Mouse (Mus musculus): ENCODE measurements around the gene Sv2a. TPM values are rescaled to one million over a fixed set of nuclear protein-coding genes. Genes with fewer than 3 reads are reported as not detected.

Gene Sv2a
- polyA plus RNA-seq (2015; fragmentation: Nextera tagmentation; extraction: Ambion mirVana) = 13.5 and 14.0 TPM in 2 replicates

GRCm38 (mm10) chr3:96180727-96181477, at the start of gene Sv2a:
Sv2a (plus strand) TSS chr3:96181151.
- no peaks in the 10 kb centered on the region for H3K9me3 ChIP-seq
- H3K36me3 ChIP-seq = peaks cover 51% of the 10 kb centered on the region
- 0% methylated on average over 14 of the region's 23 CpGs for WGBS
- H3K4me2 ChIP-seq = peak within 1 kb of the TSS; percentile 70
- no peak for ATAC-seq (ENCODE audit: extremely low read depth, insufficient number of reproducible peaks, low FRiP score, low TSS enrichment)
- peak within 1 kb of the TSS; percentile 96 for H3K27ac ChIP-seq (replicated peaks)
- H3K4me1 ChIP-seq = peaks cover 39% of the 10 kb centered on the region
- no peaks in the 10 kb centered on the region for H3K27me3 ChIP-seq (replicated peaks)
- H3K9ac ChIP-seq = peak within 1 kb of the TSS; percentile 88
- peak within 1 kb of the TSS; percentile 74 for H3K4me3 ChIP-seq

DNA sequence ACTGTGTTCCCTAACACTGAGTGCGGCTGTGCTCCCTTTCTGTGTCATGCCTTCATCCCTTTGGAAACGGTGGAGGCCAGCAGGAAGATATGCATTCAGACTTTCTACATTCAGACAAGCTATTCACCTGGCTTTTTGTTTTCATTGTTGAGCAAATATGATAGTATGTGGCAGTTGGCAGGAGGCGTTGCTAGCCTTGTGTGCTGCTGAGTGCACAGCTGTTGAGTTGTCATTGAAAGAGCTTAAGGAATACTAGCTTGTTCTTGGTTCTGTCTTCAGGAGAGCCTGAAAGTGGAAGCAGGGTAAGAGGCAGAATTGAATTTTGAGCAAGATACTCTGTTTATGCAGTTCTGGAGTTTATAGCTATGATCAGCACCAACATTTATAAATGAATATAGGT, 48.5 kb upstream of the Sv2a start:
- no peak overlapping the region for H3K4me3 ChIP-seq
- 83% methylated on average over 3 of the region's 3 CpGs for WGBS
- no peak overlapping the region for H3K4me2 ChIP-seq
- no peaks in the 10 kb centered on the region for H3K27me3 ChIP-seq (replicated peaks)
- no peaks in the 10 kb centered on the region for H3K9me3 ChIP-seq
- peaks cover 55% of the 10 kb centered on the region for H3K4me1 ChIP-seq
- peaks cover 25% of the 10 kb centered on the region for H3K36me3 ChIP-seq
- no peak overlapping the region for H3K27ac ChIP-seq (replicated peaks)
- no peak for ATAC-seq (ENCODE audit: extremely low read depth, insufficient number of reproducible peaks, low FRiP score, low TSS enrichment)
- no peak overlapping the region for H3K9ac ChIP-seq

- 53% methylated on average over 11 of the region's 11 CpGs for WGBS
- no peak for ATAC-seq (ENCODE audit: extremely low read depth, insufficient number of reproducible peaks, low FRiP score, low TSS enrichment)
These were observed 47.5 kb upstream of the Sv2a start for GRCm38 (mm10) chr3:96133327-96133905.

GRCm38 (mm10) chr3:96135011-96135410, 45.9 kb upstream of the Sv2a start:
- Histone ChIP-seq H3K36me3 (peaks cover 43% of the 10 kb centered on the region), H3K27ac (replicated peaks) (no peak overlapping the region), H3K4me3 (no peak overlapping the region), H3K27me3 (replicated peaks) (no peaks in the 10 kb centered on the region), H3K9me3 (no peaks in the 10 kb centered on the region), H3K4me1 (peaks cover 30% of the 10 kb centered on the region), H3K9ac (no peak overlapping the region), H3K4me2 (no peak overlapping the region)
- 55% methylated on average over 3 of the region's 3 CpGs for WGBS
- ATAC-seq (ENCODE audit: extremely low read depth, insufficient number of reproducible peaks, low FRiP score, low TSS enrichment) = no peak

More at GRCm38 (mm10) chr3:96133327-96133905, 47.5 kb upstream of the Sv2a start:
- no peak overlapping the region for H3K4me2 ChIP-seq
- peaks cover 34% of the 10 kb centered on the region for H3K36me3 ChIP-seq
- no peak overlapping the region for H3K9ac ChIP-seq
- no peaks in the 10 kb centered on the region for H3K9me3 ChIP-seq
- H3K27me3 ChIP-seq (replicated peaks) = no peaks in the 10 kb centered on the region
- H3K4me1 ChIP-seq = peaks cover 46% of the 10 kb centered on the region
- H3K4me3 ChIP-seq = no peak overlapping the region
- no peak overlapping the region for H3K27ac ChIP-seq (replicated peaks)

GRCm38 (mm10) chr3:96147950-96148349, 33.0 kb upstream of the Sv2a start:
- Histone ChIP-seq H3K4me1 (0 out of 2 replicates have a peak, but pooled peaks cover 2% of the 10 kb centered on the region), H3K4me2 (no peak overlapping the region), H3K27ac (replicated peaks) (no peak overlapping the region), H3K9ac (no peak overlapping the region), H3K9me3 (no peaks in the 10 kb centered on the region), H3K36me3 (peaks cover 77% of the 10 kb centered on the region), H3K4me3 (no peak overlapping the region), H3K27me3 (replicated peaks) (no peaks in the 10 kb centered on the region)
- WGBS = 11% methylated on average over 5 of the region's 5 CpGs
- ATAC-seq (ENCODE audit: extremely low read depth, insufficient number of reproducible peaks, low FRiP score, low TSS enrichment) = no peak

- no peak overlapping the region for H3K4me2 ChIP-seq
- no peaks in the 10 kb centered on the region for H3K9me3 ChIP-seq
- 0 out of 2 replicates have a peak, but pooled peaks cover 2% of the 10 kb centered on the region for H3K4me1 ChIP-seq
- peaks cover 87% of the 10 kb centered on the region for H3K36me3 ChIP-seq
- no peak overlapping the region for H3K27ac ChIP-seq (replicated peaks)
- H3K27me3 ChIP-seq (replicated peaks) = no peaks in the 10 kb centered on the region
- no peak for ATAC-seq (ENCODE audit: extremely low read depth, insufficient number of reproducible peaks, low FRiP score, low TSS enrichment)
- WGBS = 80% methylated on average over 7 of the region's 7 CpGs
- H3K9ac ChIP-seq = no peak overlapping the region
- H3K4me3 ChIP-seq = no peak overlapping the region
These were observed 29.1 kb upstream of the Sv2a start for GRCm38 (mm10) chr3:96151836-96152235.

GRCm38 (mm10) chr3:96152611-96153010, 28.3 kb upstream of the Sv2a start:
- Histone ChIP-seq H3K36me3 (peaks cover 86% of the 10 kb centered on the region), H3K4me3 (no peak overlapping the region), H3K4me2 (no peak overlapping the region), H3K27me3 (replicated peaks) (no peaks in the 10 kb centered on the region), H3K9ac (no peak overlapping the region), H3K27ac (replicated peaks) (no peak overlapping the region), H3K4me1 (0 out of 2 replicates have a peak, but pooled peaks cover 2% of the 10 kb centered on the region), H3K9me3 (no peaks in the 10 kb centered on the region)
- ATAC-seq (ENCODE audit: extremely low read depth, insufficient number of reproducible peaks, low FRiP score, low TSS enrichment) = no peak
- 93% methylated on average over 5 of the region's 5 CpGs for WGBS

GRCm38 (mm10) chr3:96155501-96155900, 25.4 kb upstream of the Sv2a start:
- WGBS = 79% methylated on average over 8 of the region's 8 CpGs
- ATAC-seq (ENCODE audit: extremely low read depth, insufficient number of reproducible peaks, low FRiP score, low TSS enrichment) = no peak
- H3K27ac ChIP-seq (replicated peaks) = no peak overlapping the region

GRCm38 (mm10) chr3:96159820-96160219, 21.1 kb upstream of the Sv2a start:
- H3K27me3 ChIP-seq (replicated peaks) = no peaks in the 10 kb centered on the region
- H3K27ac ChIP-seq (replicated peaks) = peak overlapping the region; percentile 85
- peak overlapping the region; percentile 81 for H3K4me2 ChIP-seq
- ATAC-seq (ENCODE audit: extremely low read depth, insufficient number of reproducible peaks, low FRiP score, low TSS enrichment) = no peak
- H3K36me3 ChIP-seq = peaks cover 27% of the 10 kb centered on the region
- peaks cover 30% of the 10 kb centered on the region for H3K4me1 ChIP-seq
- H3K4me3 ChIP-seq = no peak overlapping the region
- 63% methylated on average over 4 of the region's 4 CpGs for WGBS
- H3K9me3 ChIP-seq = no peaks in the 10 kb centered on the region
- H3K9ac ChIP-seq = peak overlapping the region; percentile 50

More at GRCm38 (mm10) chr3:96155501-96155900, 25.4 kb upstream of the Sv2a start:
- Histone ChIP-seq H3K4me2 (no peak overlapping the region), H3K9ac (no peak overlapping the region), H3K9me3 (no peaks in the 10 kb centered on the region), H3K4me3 (no peak overlapping the region), H3K4me1 (peaks cover 15% of the 10 kb centered on the region), H3K27me3 (replicated peaks) (no peaks in the 10 kb centered on the region), H3K36me3 (peaks cover 70% of the 10 kb centered on the region)

DNA sequence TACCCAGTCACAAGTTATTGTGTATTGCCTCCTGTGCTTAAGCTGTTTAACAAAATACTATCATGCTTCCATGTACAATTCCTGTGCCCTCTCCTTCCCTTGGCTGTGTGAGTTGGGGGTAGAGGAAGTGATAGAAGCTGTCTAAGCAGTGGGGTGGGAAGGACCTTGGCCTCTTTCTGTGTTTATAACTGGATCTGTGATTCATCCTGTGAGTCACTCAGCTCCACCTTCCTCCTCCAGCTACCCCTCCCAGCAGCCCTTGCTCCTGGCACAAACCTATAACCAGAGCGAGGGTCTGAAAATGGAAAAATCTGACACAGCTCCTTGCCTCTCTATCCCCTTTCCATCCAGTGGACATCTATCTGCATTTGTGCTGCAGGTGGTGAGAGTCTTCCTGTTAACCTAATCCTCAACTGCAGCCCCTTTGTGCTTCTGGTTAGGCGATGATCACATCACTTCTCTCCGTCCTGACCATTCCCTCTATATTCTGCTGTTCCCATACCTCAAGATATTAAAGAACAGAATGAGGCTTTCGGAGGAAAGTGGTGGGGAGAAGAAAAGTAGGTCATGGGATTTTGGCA, 20.6 kb upstream of the Sv2a start:
- ATAC-seq (ENCODE audit: extremely low read depth, insufficient number of reproducible peaks, low FRiP score, low TSS enrichment) = peak; percentile 38

GRCm38 (mm10) chr3:96160803-96161516, 20.0 kb upstream of the Sv2a start:
- Histone ChIP-seq H3K9ac (peak overlapping the region; percentile 85), H3K27ac (replicated peaks) (peak overlapping the region; percentile 85), H3K4me2 (peak overlapping the region; percentile 81), H3K36me3 (peaks cover 15% of the 10 kb centered on the region), H3K27me3 (replicated peaks) (no peaks in the 10 kb centered on the region), H3K4me1 (peaks cover 30% of the 10 kb centered on the region), H3K9me3 (no peaks in the 10 kb centered on the region), H3K4me3 (peak overlapping the region; percentile 60)
- no peak for ATAC-seq (ENCODE audit: extremely low read depth, insufficient number of reproducible peaks, low FRiP score, low TSS enrichment)
- WGBS = 4% methylated on average over 12 of the region's 12 CpGs

More for the DNA sequence above, 20.6 kb upstream of the Sv2a start:
- Histone ChIP-seq H3K9me3 (no peaks in the 10 kb centered on the region), H3K4me3 (peak overlapping the region; percentile 60), H3K4me2 (peak overlapping the region; percentile 81), H3K27ac (replicated peaks) (peak overlapping the region; percentile 85), H3K36me3 (peaks cover 22% of the 10 kb centered on the region), H3K27me3 (replicated peaks) (no peaks in the 10 kb centered on the region), H3K9ac (peak overlapping the region; percentile 85), H3K4me1 (peaks cover 30% of the 10 kb centered on the region)
- WGBS = 43% methylated on average over 4 of the region's 4 CpGs

Measured in heart, embryonic 13.5 days (tissue).